Comparison of ENCODE assay signal across 27 mouse cellular contexts in the genomic region with DNA sequence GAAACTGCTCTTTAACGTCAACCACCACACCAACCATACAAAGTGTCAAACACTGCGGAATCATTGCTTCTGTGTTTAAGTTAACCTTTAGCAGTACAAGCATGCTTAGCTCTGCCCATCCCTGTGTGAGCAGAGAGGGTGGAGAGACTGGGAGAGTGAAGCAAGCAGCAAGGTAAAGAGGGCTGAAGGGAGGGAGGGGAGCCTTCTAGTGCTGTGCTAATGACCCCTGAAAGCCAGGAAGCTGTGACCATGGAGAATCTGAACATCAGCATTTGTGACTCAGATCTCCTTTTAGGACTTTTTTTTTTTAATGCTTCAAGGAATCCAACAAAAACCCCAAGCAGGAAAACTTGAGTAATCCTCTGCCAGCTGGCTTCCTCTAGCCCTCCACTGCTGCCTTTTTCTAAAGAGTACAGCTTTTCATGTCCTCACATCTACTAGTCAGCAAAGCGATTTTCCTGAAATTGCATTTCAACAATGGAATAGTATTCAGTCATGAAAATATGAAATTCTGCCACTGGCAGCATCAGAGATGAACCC.
DNase-seq lines count a peak whose midpoint lies in the region; ATAC-seq lines count a peak whose summit lies in the region.
"Had no signal": no experiment of that assay in that cellular context is flagged by ENCODE, and none has a peak within 500 bp of the region (broad histone marks: within the 10 kb centered on the region; RNA-seq: fewer than 3 reads in every experiment).

No protein-coding gene starts in this region.

- ATAC-seq in midbrain, embryonic 13.5 days, result no peak
- ATAC-seq: CD4-positive, CD25-positive, alpha-beta regulatory T cell, adult 4 months; forebrain, embryonic 16.5 days; hindbrain, embryonic 16.5 days; intestine, embryonic 15.5 days had no signal

- no peak overlapping the region for H3K9ac ChIP-seq in midbrain, embryonic 13.5 days (replicated peaks)
- H3K9ac ChIP-seq: embryonic facial prominence, embryonic 12.5 days; embryonic facial prominence, embryonic 15.5 days; forebrain, embryonic 12.5 days; heart, embryonic 12.5 days; heart, embryonic 15.5 days; hindbrain, embryonic 13.5 days; intestine, embryonic 15.5 days had no signal

- no peak overlapping the region for H3K27ac ChIP-seq in midbrain, embryonic 13.5 days
- H3K27ac ChIP-seq: embryonic facial prominence, embryonic 12.5 days; embryonic facial prominence, embryonic 15.5 days; forebrain, embryonic 12.5 days; heart, embryonic 15.5 days; hindbrain, embryonic 10.5 days; hindbrain, embryonic 13.5 days; intestine, embryonic 15.5 days had no signal

- 90% methylated on average over 3 of the region's 3 CpGs for WGBS in midbrain, embryonic 13.5 days

- no peak overlapping the region for H3K4me3 ChIP-seq in midbrain, embryonic 13.5 days (replicated peaks)
- H3K4me3 ChIP-seq: embryonic facial prominence, embryonic 12.5 days; embryonic facial prominence, embryonic 15.5 days; forebrain, embryonic 12.5 days; heart, embryonic 12.5 days; heart, embryonic 15.5 days; hindbrain, embryonic 10.5 days; hindbrain, embryonic 13.5 days; intestine, embryonic 15.5 days had no signal

- H3K9me3 ChIP-seq in midbrain, embryonic 13.5 days, result no peaks in the 10 kb centered on the region
- H3K9me3 ChIP-seq: embryonic facial prominence, embryonic 12.5 days; embryonic facial prominence, embryonic 15.5 days; forebrain, embryonic 12.5 days; heart, embryonic 12.5 days; heart, embryonic 15.5 days; hindbrain, embryonic 10.5 days; hindbrain, embryonic 13.5 days; intestine, embryonic 15.5 days had no signal

- no peak overlapping the region for H3K4me2 ChIP-seq in midbrain, embryonic 13.5 days (replicated peaks)
- H3K4me2 ChIP-seq: embryonic facial prominence, embryonic 12.5 days; embryonic facial prominence, embryonic 15.5 days; forebrain, embryonic 12.5 days; heart, embryonic 12.5 days; heart, embryonic 15.5 days; hindbrain, embryonic 13.5 days; intestine, embryonic 15.5 days had no signal

- H3K27me3 ChIP-seq in midbrain, embryonic 13.5 days, result no peaks in the 10 kb centered on the region
- H3K27me3 ChIP-seq: embryonic facial prominence, embryonic 12.5 days; embryonic facial prominence, embryonic 15.5 days; forebrain, embryonic 12.5 days; heart, embryonic 12.5 days; heart, embryonic 15.5 days; hindbrain, embryonic 13.5 days; intestine, embryonic 15.5 days had no signal

- no peaks in the 10 kb centered on the region for H3K36me3 ChIP-seq in midbrain, embryonic 13.5 days
- H3K36me3 ChIP-seq: embryonic facial prominence, embryonic 12.5 days; embryonic facial prominence, embryonic 15.5 days; forebrain, embryonic 12.5 days; heart, embryonic 12.5 days; heart, embryonic 15.5 days; hindbrain, embryonic 10.5 days; hindbrain, embryonic 13.5 days; intestine, embryonic 15.5 days had no signal

- peaks cover 11% of the 10 kb centered on the region for H3K4me1 ChIP-seq in midbrain, embryonic 13.5 days (replicated peaks)
- H3K4me1 ChIP-seq: embryonic facial prominence, embryonic 12.5 days; embryonic facial prominence, embryonic 15.5 days; heart, embryonic 12.5 days; heart, embryonic 15.5 days; intestine, embryonic 15.5 days had no signal

- DNase-seq in 3134 (ENCODE audit: extremely low read depth, insufficient read length, low spot score), result peak; percentile 6
- peak; percentile 54 for DNase-seq in 3T3-L1 (ENCODE audit: low read depth, low spot score)
- peak; percentile 61 for DNase-seq in Muller cell, postnatal 12 days (ENCODE audit: inconsistent ontology term)
- no peak for DNase-seq in spleen, adult 18-20 months
- DNase-seq in right cerebral cortex, adult 2 months (ENCODE audit: low spot score in 2 of 2), result no peak
- DNase-seq: adrenal gland, adult 2 months; adrenal gland, postnatal 14 days; cerebellum, adult 11 months; cerebellum, adult 2 months; cerebellum, adult 9-11 months; cerebellum, postnatal 25 days; gastrocnemius, postnatal 10 days; gastrocnemius, postnatal 36 days; heart, postnatal 10 days; heart, postnatal 36 days had no signal

Comparison
In these comparisons a context has a peak if more than half of its experiments do, and no peak if none do; other contexts are left out.
1. DNase-seq: peak in 3134 (single experiment), 3T3-L1 (single experiment) and Muller cell, postnatal 12 days (single experiment); none in spleen, adult 18-20 months (0 of 2) and right cerebral cortex, adult 2 months (0 of 2).